Mouse (Mus musculus) retina, postnatal 1 day (tissue): Measurements from ENCODE around the gene Susd1.

ENCODE experiments used
- DNase-seq: peaks from one replicate; pipeline ENCODE4 v3.0.0-alpha.2; 2012

Susd1 gene

GRCm38 (mm10) chr4:59277958-59278357, 160.5 kb downstream of the Susd1 start:
- DNase-seq: no peak

GRCm38 (mm10) chr4:59275956-59276355, 162.5 kb downstream of the Susd1 start:
- no peak for DNase-seq

- no peak for DNase-seq
Measured at GRCm38 (mm10) chr4:59275494-59275893, 162.9 kb downstream of the Susd1 start.

GRCm38 (mm10) chr4:59274136-59274535, 164.3 kb downstream of the Susd1 start:
- DNase-seq: no peak

GRCm38 (mm10) chr4:59273342-59273741, 165.1 kb downstream of the Susd1 start:
- no peak for DNase-seq

GRCm38 (mm10) chr4:59265631-59266030, 172.8 kb downstream of the Susd1 start:
- DNase-seq: no peak

- DNase-seq: no peak
Measured at GRCm38 (mm10) chr4:59265182-59265581, 173.3 kb downstream of the Susd1 start.
